Mouse (Mus musculus): ENCODE data around the gene Amigo3. TPM values are rescaled to one million over a fixed set of nuclear protein-coding genes. Genes with fewer than 3 reads are reported as not detected.
"Not testable (repeated sequence)": the region's sequence is repeated elsewhere in the genome, so short reads cannot be mapped to it uniquely, and the experiment has no call there.

Amigo3 gene
- 0.40 and 0.88 TPM in 2 replicates for polyA plus RNA-seq (2012; ENCODE audit: insufficient read depth, insufficient read length, missing spikeins)

- peak within 1 kb of the TSS; percentile 29; the same call in 1 of the 2 replicates for H3K4me3 ChIP-seq (ENCODE audit: insufficient read depth, low read depth, low read length)
- H3K27ac ChIP-seq (replicated peaks; ENCODE audit: low read depth, low read length), result no peak within 1 kb of the TSS
- H3K4me1 ChIP-seq (ENCODE audit: control insufficient read depth, insufficient read depth, insufficient read length, low read length), result peaks cover 13% of the 10 kb centered on the region
Measured at GRCm38 (mm10) chr9:108052885-108053664, at the start of gene Amigo3. TSS of gene Amigo3 (plus strand) at chr9:108053159.

DNA sequence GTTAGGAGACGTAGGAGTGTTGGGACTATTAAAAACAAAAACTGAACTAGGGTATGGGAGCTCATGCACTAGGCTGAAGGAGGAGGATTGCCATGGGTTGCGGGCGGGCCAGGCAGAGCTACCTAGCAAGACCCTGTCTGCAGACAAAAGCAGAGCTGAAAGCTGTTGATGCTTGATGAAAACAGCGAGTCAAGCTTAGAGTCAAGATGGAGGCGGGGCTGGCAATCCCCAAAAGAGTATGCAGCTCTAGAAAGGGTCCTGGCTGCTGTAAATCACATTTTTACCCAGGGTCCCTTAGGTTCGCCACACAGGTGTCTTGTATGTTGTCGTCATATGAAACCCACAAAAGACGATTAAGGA is 49.4 kb upstream of the Amigo3 start:
- Histone ChIP-seq H3K4me3 (ENCODE audit: insufficient read depth, low read depth, low read length) (peak overlapping the region; percentile 94), H3K27ac (replicated peaks; ENCODE audit: low read depth, low read length) (no peak overlapping the region), H3K4me1 (ENCODE audit: control insufficient read depth, insufficient read depth, insufficient read length, low read length) (peaks cover 16% of the 10 kb centered on the region)

GRCm38 (mm10) chr9:108008041-108008440 is 44.9 kb upstream of the Amigo3 start:
- Histone ChIP-seq H3K27ac (replicated peaks; ENCODE audit: low read depth, low read length) (no peak overlapping the region), H3K4me3 (ENCODE audit: insufficient read depth, low read depth, low read length) (no peak overlapping the region), H3K4me1 (ENCODE audit: control insufficient read depth, insufficient read depth, insufficient read length, low read length) (peaks cover 27% of the 10 kb centered on the region)

DNA sequence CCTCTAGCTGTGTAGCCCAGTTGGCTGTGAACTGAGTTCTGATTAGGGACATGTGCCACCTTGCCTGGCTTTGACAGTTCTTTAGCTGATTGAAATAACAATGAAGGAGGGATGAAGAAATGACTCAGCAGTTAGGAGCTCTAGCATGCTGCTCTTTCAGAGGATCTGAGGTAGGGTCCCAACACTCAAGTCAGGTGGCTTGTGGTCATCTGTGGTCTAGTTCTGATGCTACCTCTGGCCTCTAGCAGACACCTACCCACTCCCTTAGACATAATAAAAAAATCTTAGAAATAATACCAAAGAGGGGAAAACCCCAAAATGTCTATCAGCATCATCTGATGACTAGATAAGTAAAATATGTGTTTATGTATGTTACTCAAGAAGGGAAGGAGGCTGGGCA is 42.6 kb upstream of the Amigo3 start:
- H3K4me3 ChIP-seq (ENCODE audit: insufficient read depth, low read depth, low read length), result no peak overlapping the region
- H3K27ac ChIP-seq (replicated peaks; ENCODE audit: low read depth, low read length), result peak overlapping the region; percentile 20; the same call in 1 of the 2 replicates
- peaks cover 18% of the 10 kb centered on the region for H3K4me1 ChIP-seq (ENCODE audit: control insufficient read depth, insufficient read depth, insufficient read length, low read length)

GRCm38 (mm10) chr9:108013577-108013976 is 39.4 kb upstream of the Amigo3 start:
- H3K27ac ChIP-seq (replicated peaks; ENCODE audit: low read depth, low read length); H3K4me3 ChIP-seq (ENCODE audit: insufficient read depth, low read depth, low read length): not testable (repeated sequence)
- H3K4me1 ChIP-seq (ENCODE audit: control insufficient read depth, insufficient read depth, insufficient read length, low read length), result peaks cover 11% of the 10 kb centered on the region

- Histone ChIP-seq H3K4me1 (ENCODE audit: control insufficient read depth, insufficient read depth, insufficient read length, low read length) (no peaks in the 10 kb centered on the region; the same call in 1 of the 2 replicates), H3K27ac (replicated peaks; ENCODE audit: low read depth, low read length) (no peak overlapping the region), H3K4me3 (ENCODE audit: insufficient read depth, low read depth, low read length) (no peak overlapping the region)
Measured at GRCm38 (mm10) chr9:108017127-108017526, 35.8 kb upstream of the Amigo3 start.

GRCm38 (mm10) chr9:108020741-108021140 is 32.2 kb upstream of the Amigo3 start:
- Histone ChIP-seq H3K27ac (replicated peaks; ENCODE audit: low read depth, low read length) (0 out of 2 replicates have a peak overlapping the region, but pooled peaks have one; percentile 3), H3K4me3 (ENCODE audit: insufficient read depth, low read depth, low read length) (no peak overlapping the region), H3K4me1 (ENCODE audit: control insufficient read depth, insufficient read depth, insufficient read length, low read length) (no peaks in the 10 kb centered on the region; the same call in 1 of the 2 replicates)

DNA sequence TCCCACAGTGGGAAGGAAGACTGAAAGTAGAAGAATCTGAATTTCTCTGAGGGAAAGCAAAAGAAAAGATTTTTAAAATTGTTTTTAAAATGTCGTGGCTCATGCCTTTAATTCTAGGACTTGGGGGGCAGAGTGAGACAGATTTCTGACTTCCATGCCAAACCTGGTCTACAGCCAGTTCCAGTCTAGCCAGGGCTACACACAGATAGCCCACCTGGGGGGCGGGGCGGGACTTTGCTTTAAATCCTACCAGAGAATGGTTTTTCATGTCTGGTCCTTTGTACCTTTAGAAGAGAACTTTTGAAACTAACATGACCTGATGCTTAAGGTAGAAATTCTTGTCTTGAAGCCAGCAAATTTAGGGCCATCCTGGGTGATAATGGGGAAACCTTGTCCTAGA is 29.7 kb upstream of the Amigo3 start:
- H3K27ac ChIP-seq (replicated peaks; ENCODE audit: low read depth, low read length), result no peak overlapping the region
- no peak overlapping the region for H3K4me3 ChIP-seq (ENCODE audit: insufficient read depth, low read depth, low read length)
- no peaks in the 10 kb centered on the region; the same call in 1 of the 2 replicates for H3K4me1 ChIP-seq (ENCODE audit: control insufficient read depth, insufficient read depth, insufficient read length, low read length)

- Histone ChIP-seq H3K27ac (replicated peaks; ENCODE audit: low read depth, low read length) (no peak overlapping the region), H3K4me3 (ENCODE audit: insufficient read depth, low read depth, low read length) (no peak overlapping the region), H3K4me1 (ENCODE audit: control insufficient read depth, insufficient read depth, insufficient read length, low read length) (no peaks in the 10 kb centered on the region)
Measured at GRCm38 (mm10) chr9:108026584-108026983, 26.4 kb upstream of the Amigo3 start.

DNA sequence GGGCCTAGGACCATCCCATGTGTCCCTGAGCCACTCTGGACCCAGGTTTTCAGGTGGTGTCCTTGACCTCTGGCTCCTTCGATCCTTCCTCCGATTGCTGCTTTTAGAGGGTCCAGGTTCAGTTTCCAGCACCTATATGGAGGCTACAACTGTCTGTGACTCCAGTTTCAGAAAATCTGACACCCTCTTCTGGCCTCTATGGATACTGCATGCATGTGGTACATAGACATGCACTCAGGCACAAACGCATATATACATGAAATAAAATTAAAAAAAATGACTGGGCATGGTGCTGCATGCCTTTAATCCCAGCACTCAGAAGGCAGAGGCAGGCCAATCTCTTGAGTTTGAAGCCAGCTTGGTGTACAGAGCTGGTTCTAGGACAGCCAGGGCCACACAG is 25.1 kb upstream of the Amigo3 start:
- Histone ChIP-seq H3K4me3 (ENCODE audit: insufficient read depth, low read depth, low read length) (no peak overlapping the region), H3K4me1 (ENCODE audit: control insufficient read depth, insufficient read depth, insufficient read length, low read length) (no peaks in the 10 kb centered on the region), H3K27ac (replicated peaks; ENCODE audit: low read depth, low read length) (no peak overlapping the region)

- Histone ChIP-seq H3K4me3 (ENCODE audit: insufficient read depth, low read depth, low read length) (no peak overlapping the region), H3K27ac (replicated peaks; ENCODE audit: low read depth, low read length) (no peak overlapping the region)
Measured at GRCm38 (mm10) chr9:108032126-108032525, 20.8 kb upstream of the Amigo3 start.

DNA sequence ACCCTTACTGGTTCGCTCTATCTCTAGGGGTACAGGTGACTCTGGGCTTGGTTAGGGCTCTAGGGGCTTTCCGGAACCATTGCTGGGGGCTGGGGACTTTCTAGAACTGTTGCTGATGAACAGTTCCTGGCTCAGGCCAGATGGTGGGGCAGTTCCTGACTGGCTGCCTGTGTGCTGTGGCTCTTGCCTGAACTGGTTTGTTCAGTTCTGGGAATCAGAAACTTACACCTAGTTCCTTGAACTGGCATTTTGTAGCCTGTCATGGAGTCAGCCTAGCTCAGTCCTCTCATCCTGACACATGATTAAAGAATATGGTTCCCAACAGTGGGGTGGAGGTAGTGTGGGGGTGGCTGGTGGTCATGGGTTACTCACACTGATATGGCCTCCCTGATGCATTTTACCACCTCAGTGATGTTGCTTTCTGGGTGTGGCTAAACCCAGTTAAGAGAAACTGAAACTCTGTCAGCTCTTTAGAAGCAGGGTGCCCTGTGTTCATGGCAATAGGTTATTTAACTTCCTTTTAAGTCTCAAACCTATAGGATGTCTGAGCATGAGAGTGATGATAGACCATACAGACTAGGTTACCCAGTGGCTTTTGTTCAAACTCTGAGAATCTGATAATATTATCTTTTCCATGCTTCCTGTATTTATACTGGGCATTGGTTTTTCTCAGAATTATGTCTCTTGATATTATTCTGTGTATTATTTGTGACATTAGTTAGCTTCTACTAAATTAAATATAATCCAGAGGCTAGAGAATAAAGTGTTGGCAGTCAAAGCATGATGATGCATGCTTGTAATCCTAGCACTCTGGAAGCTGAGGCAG is 17.4 kb upstream of the Amigo3 start:
- H3K4me1 ChIP-seq (ENCODE audit: control insufficient read depth, insufficient read depth, insufficient read length, low read length), result peaks cover 5% of the 10 kb centered on the region; the same call in 1 of the 2 replicates

More at GRCm38 (mm10) chr9:108032126-108032525, 20.8 kb upstream of the Amigo3 start:
- H3K4me1 ChIP-seq (ENCODE audit: control insufficient read depth, insufficient read depth, insufficient read length, low read length), result peaks cover 5% of the 10 kb centered on the region; the same call in 1 of the 2 replicates

DNA sequence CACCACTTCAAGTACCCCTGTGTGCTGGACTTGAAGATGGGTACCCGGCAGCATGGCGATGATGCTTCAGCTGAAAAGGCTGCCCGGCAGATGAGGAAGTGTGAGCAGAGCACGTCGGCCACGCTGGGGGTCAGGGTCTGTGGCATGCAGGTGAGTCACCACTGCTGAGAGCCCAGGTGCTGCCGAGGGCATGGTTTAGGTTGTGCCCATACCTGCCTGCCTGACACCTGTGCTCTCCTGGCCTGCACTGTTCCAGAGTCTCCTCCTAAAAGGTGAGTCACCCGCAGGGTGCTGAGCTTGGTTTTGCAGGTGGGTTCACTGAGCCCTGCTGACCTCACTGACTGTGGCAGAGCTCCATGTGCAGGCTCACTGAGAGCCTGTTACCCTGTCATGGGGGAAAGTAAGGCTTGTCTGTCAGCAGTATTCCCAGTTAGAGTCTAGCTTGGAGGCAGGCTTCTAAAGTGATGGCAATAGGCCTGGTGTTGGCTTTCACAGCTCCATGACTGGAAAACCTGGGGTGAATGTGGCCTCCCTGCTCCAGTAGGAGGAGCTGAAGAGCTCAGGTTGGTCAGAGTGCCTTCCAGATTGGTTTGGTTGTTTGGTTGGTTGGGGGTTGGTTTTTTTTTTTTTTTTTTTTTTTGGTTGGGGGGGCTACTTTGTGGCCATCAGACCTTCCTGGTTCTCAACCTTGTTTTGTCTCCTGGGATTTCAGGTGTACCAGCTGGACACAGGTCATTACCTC is 8.0 kb upstream of the Amigo3 start:
- no peaks in the 10 kb centered on the region; the same call in 1 of the 2 replicates for H3K4me1 ChIP-seq (ENCODE audit: control insufficient read depth, insufficient read depth, insufficient read length, low read length)
- H3K4me3 ChIP-seq (ENCODE audit: insufficient read depth, low read depth, low read length), result no peak overlapping the region
- no peak overlapping the region for H3K27ac ChIP-seq (replicated peaks; ENCODE audit: low read depth, low read length)

More for the DNA sequence above, 17.4 kb upstream of the Amigo3 start:
- H3K4me3 ChIP-seq (ENCODE audit: insufficient read depth, low read depth, low read length), result no peak overlapping the region
- H3K27ac ChIP-seq (replicated peaks; ENCODE audit: low read depth, low read length), result no peak overlapping the region

- no peak overlapping the region for H3K4me3 ChIP-seq (ENCODE audit: insufficient read depth, low read depth, low read length)
- H3K27ac ChIP-seq (replicated peaks; ENCODE audit: low read depth, low read length), result no peak overlapping the region
- no peaks in the 10 kb centered on the region; the same call in 1 of the 2 replicates for H3K4me1 ChIP-seq (ENCODE audit: control insufficient read depth, insufficient read depth, insufficient read length, low read length)
Measured at GRCm38 (mm10) chr9:108046582-108046981, 6.4 kb upstream of the Amigo3 start.

All from brown adipose tissue, adult 24 weeks (tissue).